Mouse (Mus musculus) embryonic facial prominence, embryonic 14.5 days (tissue): ENCODE results near the gene Sstr3. TPM values are rescaled to one million over a fixed set of nuclear protein-coding genes. Genes with fewer than 3 reads are reported as not detected.
A peak's percentile ranks its signal among the peaks of the same experiment; 100 is the strongest.

Experiments
- ATAC-seq: fragments of 200-750 bp; cut with Nextera tagmentation; 2 replicates; pipeline ENCODE4 v1.8.0; 2017; ENCODE audit warnings: low read depth, moderate number of reproducible peaks, moderate TSS enrichment
- DNase-seq: peaks from one replicate; pipeline ENCODE4 v3.0.0-alpha.2; 2015; ENCODE audit warnings: low spot score
- H3K27ac ChIP-seq: fragments of 300-500 bp; sonication (generic); replicated peaks from 2 replicates; pipeline ENCODE4 v1.5.1; 2014; ENCODE audit warnings: low read depth, mild to moderate bottlenecking, low read length, moderate library complexity
- H3K27me3 ChIP-seq: fragments of 300-500 bp; sonication (generic); replicated peaks from 2 replicates; pipeline ENCODE4 v1.6.1; 2014; ENCODE audit warnings: low read length; ENCODE audit not compliant: control insufficient read depth, insufficient read depth
- H3K36me3 ChIP-seq: fragments of 300-500 bp; sonication (generic); 2 replicates; pipeline ENCODE4 v1.6.1; 2014; ENCODE audit warnings: low read length, mixed read lengths; ENCODE audit not compliant: control insufficient read depth, insufficient read depth
- H3K4me1 ChIP-seq: fragments of 300-500 bp; sonication (generic); 2 replicates; pipeline ENCODE4 v1.6.1; 2014; ENCODE audit warnings: antibody characterized with exemption, low read length; ENCODE audit not compliant: control insufficient read depth, insufficient read depth
- H3K4me2 ChIP-seq: fragments of 300-500 bp; sonication (generic); 2 replicates; pipeline ENCODE4 v1.6.1; 2014; ENCODE audit warnings: low read depth, mild to moderate bottlenecking, low read length, moderate library complexity, mixed read lengths
- H3K4me3 ChIP-seq: fragments of 300-500 bp; sonication (generic); 2 replicates; pipeline ENCODE4 v1.5.1; 2014; ENCODE audit warnings: low read depth, mild to moderate bottlenecking, low read length
- H3K9ac ChIP-seq: fragments of 300-500 bp; sonication (generic); 2 replicates; pipeline ENCODE4 v1.6.1; 2014; ENCODE audit warnings: low read depth, mild to moderate bottlenecking, low read length, moderate library complexity, mixed read lengths
- H3K9me3 ChIP-seq: fragments of 300-500 bp; sonication (generic); 2 replicates; pipeline ENCODE4 v1.6.1; 2016; ENCODE audit warnings: low read length; ENCODE audit not compliant: control insufficient read depth
- WGBS: fragments of 180-500 bp; shearing (Covaris S2); extraction: QIAGEN DNeasy Blood & Tissue Kit; methylation state at CpG from one replicate; pipeline ENCODE4 v1.1.7; 2014; 5-methylcytosine and 5-hydroxymethylcytosine counted together
- polyA plus RNA-seq: library from polyadenylated mRNA; unstranded; fragments of >200 nt; fragmentation: Nextera tagmentation; extraction: Ambion mirVana; gene quantifications from 2 replicates; pipeline ENCODE4 v1.2.1, GENCODE M21; 2014

Sstr3 gene
- polyA plus RNA-seq, 1 experiment from 2014 or later: 0.14 TPM

GRCm38 (mm10) chr15:78549189-78549734, 4.8 kb upstream of the Sstr3 start:
- Histone ChIP-seq H3K4me1 (no peaks in the 10 kb centered on the region), H3K9ac (no peak overlapping the region), H3K4me3 (no peak overlapping the region), H3K4me2 (no peak overlapping the region), H3K27me3 (no peaks in the 10 kb centered on the region), H3K36me3 (no peaks in the 10 kb centered on the region), H3K9me3 (peaks cover 25% of the 10 kb centered on the region), H3K27ac (no peak overlapping the region)
- ATAC-seq (no peak), DNase-seq (no peak)
- WGBS: 73% methylated on average over 4 of the region's 4 CpGs

GRCm38 (mm10) chr15:78548711-78549110, 4.2 kb upstream of the Sstr3 start:
- Histone ChIP-seq H3K27me3 (0 out of 2 replicates have a peak, but pooled peaks cover 4% of the 10 kb centered on the region), H3K27ac (no peak overlapping the region), H3K36me3 (no peaks in the 10 kb centered on the region), H3K4me1 (no peaks in the 10 kb centered on the region), H3K9me3 (peaks cover 25% of the 10 kb centered on the region), H3K4me2 (no peak overlapping the region), H3K4me3 (no peak overlapping the region), H3K9ac (no peak overlapping the region)
- no peak for ATAC-seq
- DNase-seq: no peak
- 68% methylated on average over 8 of the region's 8 CpGs for WGBS

GRCm38 (mm10) chr15:78548336-78548665, 3.8 kb upstream of the Sstr3 start:
- ATAC-seq (peak; percentile 9; the same call in 1 of the 2 replicates), DNase-seq (peak; percentile 33)
- no peak overlapping the region for H3K4me2 ChIP-seq
- no peak overlapping the region for H3K9ac ChIP-seq
- peaks cover 24% of the 10 kb centered on the region for H3K9me3 ChIP-seq
- H3K4me3 ChIP-seq: no peak overlapping the region
- 11% methylated on average over 3 of the region's 3 CpGs for WGBS
- H3K4me1 ChIP-seq: no peaks in the 10 kb centered on the region
- H3K36me3 ChIP-seq: no peaks in the 10 kb centered on the region
- 0 out of 2 replicates have a peak, but pooled peaks cover 5% of the 10 kb centered on the region for H3K27me3 ChIP-seq
- no peak overlapping the region for H3K27ac ChIP-seq

GRCm38 (mm10) chr15:78547415-78548335, 3.2 kb upstream of the Sstr3 start:
- Histone ChIP-seq H3K4me2 (no peak overlapping the region), H3K4me3 (no peak overlapping the region), H3K9ac (no peak overlapping the region), H3K4me1 (no peaks in the 10 kb centered on the region), H3K27me3 (0 out of 2 replicates have a peak, but pooled peaks cover 5% of the 10 kb centered on the region), H3K9me3 (peaks cover 18% of the 10 kb centered on the region), H3K36me3 (no peaks in the 10 kb centered on the region), H3K27ac (no peak overlapping the region)
- ATAC-seq (0 out of 2 replicates have a peak, but pooled peaks have one; percentile 5), DNase-seq (no peak)
- WGBS: 41% methylated on average over 5 of the region's 5 CpGs

GRCm38 (mm10) chr15:78546060-78546459, 1.6 kb upstream of the Sstr3 start:
- Histone ChIP-seq H3K9ac (no peak overlapping the region), H3K36me3 (no peaks in the 10 kb centered on the region), H3K9me3 (peaks cover 5% of the 10 kb centered on the region; the same call in 1 of the 2 replicates), H3K4me2 (no peak overlapping the region), H3K4me1 (no peaks in the 10 kb centered on the region), H3K27ac (no peak overlapping the region), H3K27me3 (0 out of 2 replicates have a peak, but pooled peaks cover 5% of the 10 kb centered on the region), H3K4me3 (no peak overlapping the region)
- ATAC-seq (no peak), DNase-seq (no peak)
- WGBS: 82% methylated on average over 4 of the region's 4 CpGs

- H3K4me1 ChIP-seq: no peaks in the 10 kb centered on the region
- 0 out of 2 replicates have a peak, but pooled peaks cover 5% of the 10 kb centered on the region for H3K27me3 ChIP-seq
- DNase-seq (no peak), ATAC-seq (no peak)
- no peaks in the 10 kb centered on the region for H3K36me3 ChIP-seq
- H3K4me3 ChIP-seq: no peak overlapping the region
- H3K4me2 ChIP-seq: no peak overlapping the region
- no peak overlapping the region for H3K27ac ChIP-seq
- WGBS: 72% methylated on average over 15 of the region's 15 CpGs
- H3K9ac ChIP-seq: no peak overlapping the region
- H3K9me3 ChIP-seq: no peaks in the 10 kb centered on the region
These were observed 444 bp downstream of the Sstr3 start for GRCm38 (mm10) chr15:78544041-78544440.

GRCm38 (mm10) chr15:78542767-78543303, 1.6 kb downstream of the Sstr3 start:
- WGBS: 56% methylated on average over 7 of the region's 7 CpGs
- no peak overlapping the region for H3K4me2 ChIP-seq
- ATAC-seq (no peak), DNase-seq (peak; percentile 16)
- no peaks in the 10 kb centered on the region for H3K4me1 ChIP-seq
- no peaks in the 10 kb centered on the region for H3K36me3 ChIP-seq
- H3K4me3 ChIP-seq: no peak overlapping the region
- H3K9me3 ChIP-seq: no peaks in the 10 kb centered on the region
- H3K27ac ChIP-seq: no peak overlapping the region
- H3K9ac ChIP-seq: no peak overlapping the region
- 0 out of 2 replicates have a peak, but pooled peaks cover 5% of the 10 kb centered on the region for H3K27me3 ChIP-seq

- H3K4me1 ChIP-seq: no peaks in the 10 kb centered on the region
- ATAC-seq: no peak
- WGBS: 80% methylated on average over 3 of the region's 3 CpGs
- no peak overlapping the region for H3K4me2 ChIP-seq
- no peak overlapping the region for H3K9ac ChIP-seq
- no peaks in the 10 kb centered on the region for H3K9me3 ChIP-seq
- H3K27ac ChIP-seq: no peak overlapping the region
- H3K36me3 ChIP-seq: no peaks in the 10 kb centered on the region
- no peak for DNase-seq
- no peak overlapping the region for H3K4me3 ChIP-seq
- 0 out of 2 replicates have a peak, but pooled peaks cover 5% of the 10 kb centered on the region for H3K27me3 ChIP-seq
These were observed 2.3 kb downstream of the Sstr3 start for GRCm38 (mm10) chr15:78542098-78542766.
